Mouse (Mus musculus) bone marrow, adult 2 months (tissue): ENCODE results near the gene Ddx27. TPM values are rescaled to one million over a fixed set of nuclear protein-coding genes. Genes with fewer than 3 reads are reported as not detected.
A peak's percentile ranks its signal among the peaks of the same experiment; 100 is the strongest.

ENCODE experiments used
- H3K27ac ChIP-seq: fragments of 200-500 bp; 2 replicates; pipeline ENCODE4 v1.5.1; 2012; ENCODE audit warnings: low read depth, mild to moderate bottlenecking, control low read depth, inconsistent platforms, low read length; ENCODE audit not compliant: control insufficient read depth, poor library complexity, insufficient read depth
- H3K4me1 ChIP-seq: fragments of 200-500 bp; 2 replicates; pipeline ENCODE4 v1.6.1; 2011; ENCODE audit warnings: low read length; ENCODE audit not compliant: control insufficient read depth, insufficient read depth
- H3K4me3 ChIP-seq: fragments of 200-500 bp; replicated peaks from 2 replicates; pipeline ENCODE3; 2011; ENCODE audit warnings: mild to moderate bottlenecking, low read depth, low read length, control low read depth; ENCODE audit not compliant: control insufficient read depth
- CTCF ChIP-seq: fragments of 200-500 bp; IDR thresholded peaks from 2 replicates; pipeline ENCODE4 v1.5.1; 2011; ENCODE audit warnings: low read length, control low read depth; ENCODE audit not compliant: control insufficient read depth, insufficient read depth
- POLR2A ChIP-seq: fragments of 200-500 bp; IDR thresholded peaks from 2 replicates; pipeline ENCODE4 v1.6.1; 2011; ENCODE audit warnings: low read depth, mild to moderate bottlenecking, control low read depth, low read length, borderline replicate concordance; ENCODE audit not compliant: control insufficient read depth
- WGBS: fragments of 180-500 bp; shearing (Covaris S2); methylation state at CpG from one replicate; pipeline ENCODE4 v1.1.7; 2018; 5-methylcytosine and 5-hydroxymethylcytosine counted together
- polyA plus RNA-seq: library from polyadenylated mRNA; stranded (reverse); fragments of >200 nt; gene quantifications from 2 replicates; pipeline ENCODE4 v1.2.4, GENCODE M21; 2011; ENCODE audit warnings: low replicate concordance; ENCODE audit not compliant: missing spikeins, insufficient read depth, insufficient read length

Gene Ddx27
- polyA plus RNA-seq, 1 experiment: 54.4 TPM

DNA sequence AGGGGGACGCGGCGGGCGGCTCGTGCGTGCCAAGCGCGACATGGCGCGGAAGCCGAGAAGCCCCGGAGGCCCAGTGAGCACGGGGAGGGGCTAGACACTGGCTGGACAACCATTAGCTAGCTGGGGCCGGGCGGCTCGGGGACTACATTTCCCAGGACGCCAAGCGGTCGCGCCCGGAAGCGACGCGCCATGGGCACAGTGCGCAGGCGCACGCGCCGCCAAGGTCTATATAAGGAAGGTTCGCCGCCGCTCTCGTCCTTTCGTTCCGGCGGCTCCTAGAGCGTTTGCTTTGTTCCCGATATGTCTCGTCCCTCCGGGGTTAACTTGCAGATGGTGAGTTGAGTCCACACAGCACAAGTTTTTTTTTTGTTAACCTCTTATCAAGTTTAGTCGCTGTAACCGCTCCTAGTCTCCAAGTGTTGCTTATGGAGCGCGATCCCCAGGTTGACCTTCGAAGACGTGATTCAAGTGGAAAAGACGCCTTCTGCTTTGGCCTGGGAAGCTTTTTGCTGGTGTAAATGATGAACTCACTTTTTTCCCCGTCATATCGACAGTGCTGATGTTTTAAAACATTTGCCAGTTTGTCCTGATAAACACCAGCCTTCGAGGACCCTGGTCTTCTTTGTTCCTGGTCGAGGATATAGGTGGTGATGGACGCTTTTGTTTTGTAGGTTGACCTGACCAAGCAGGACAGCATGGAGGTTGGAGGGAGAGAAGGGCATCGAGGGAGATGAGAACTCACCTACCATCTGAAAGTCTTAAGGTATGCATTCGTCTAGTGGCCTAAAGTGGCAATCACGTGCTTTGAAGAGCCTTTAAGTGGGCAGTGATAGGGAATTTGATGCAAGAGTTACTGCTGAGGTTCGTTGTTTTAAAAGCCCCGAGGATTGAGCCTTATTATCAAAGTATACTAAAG, 48.2 kb downstream of the Ddx27 start, which contains the start of gene Znfx1:
TSS of gene Znfx1 (minus strand) at position 51 of the 916 bp plus-strand sequence.
- under 1% methylated on average over 57 of the region's 57 CpGs for WGBS

DNA sequence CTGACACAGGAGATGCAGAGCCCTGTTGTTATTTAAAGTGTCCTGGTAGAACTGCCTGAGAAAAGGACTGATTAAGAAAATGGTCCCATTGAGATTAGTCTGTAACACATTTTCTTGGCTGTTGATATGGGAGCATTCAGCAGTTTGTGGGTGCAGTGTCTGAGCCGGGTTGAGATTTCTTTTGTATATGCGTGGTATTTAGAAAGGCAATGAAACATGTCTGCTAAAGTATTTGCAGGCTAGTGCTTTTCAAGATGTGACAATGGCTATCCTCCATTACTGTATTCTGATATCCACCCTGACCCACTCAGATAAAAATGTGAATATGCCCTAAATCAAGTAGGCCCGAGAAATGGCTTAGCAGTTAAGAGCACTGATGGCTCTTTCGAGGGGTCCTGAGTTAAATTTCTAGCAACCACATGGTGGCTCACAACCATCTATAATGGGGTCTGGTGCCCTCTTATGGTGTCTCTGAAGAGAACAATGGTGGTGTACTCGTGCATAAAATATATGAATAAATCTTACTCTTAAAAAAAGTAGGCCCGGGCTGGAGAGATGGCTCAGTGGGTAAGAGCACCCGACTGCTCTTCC, 49.0 kb downstream of the Ddx27 start:
- 1% methylated on average over 7 of the region's 7 CpGs for WGBS
- H3K4me3 ChIP-seq: peak overlapping the region; percentile 32
- H3K4me1 ChIP-seq: peaks cover 8% of the 10 kb centered on the region

More for the DNA sequence above, 48.2 kb downstream of the Ddx27 start, which contains the start of gene Znfx1:
- peak; percentile 99 for TF ChIP-seq POLR2A
- no peak for TF ChIP-seq CTCF
- peaks cover 8% of the 10 kb centered on the region for H3K4me1 ChIP-seq
- H3K4me3 ChIP-seq: peak within 1 kb of the TSS; percentile 94
- H3K27ac ChIP-seq: peak within 1 kb of the TSS; percentile 96

GRCm38 (mm10) chr2:167064601-167065295, 49.8 kb downstream of the Ddx27 start:
- TF ChIP-seq POLR2A (no peak), CTCF (no peak)
- Histone ChIP-seq H3K4me3 (peak overlapping the region; percentile 49), H3K4me1 (peaks cover 6% of the 10 kb centered on the region), H3K27ac (no peak overlapping the region)
- WGBS: 44% methylated on average over 9 of the region's 9 CpGs

More for the DNA sequence above, 49.0 kb downstream of the Ddx27 start:
- H3K27ac ChIP-seq: no peak overlapping the region
- no peak for TF ChIP-seq POLR2A

DNA sequence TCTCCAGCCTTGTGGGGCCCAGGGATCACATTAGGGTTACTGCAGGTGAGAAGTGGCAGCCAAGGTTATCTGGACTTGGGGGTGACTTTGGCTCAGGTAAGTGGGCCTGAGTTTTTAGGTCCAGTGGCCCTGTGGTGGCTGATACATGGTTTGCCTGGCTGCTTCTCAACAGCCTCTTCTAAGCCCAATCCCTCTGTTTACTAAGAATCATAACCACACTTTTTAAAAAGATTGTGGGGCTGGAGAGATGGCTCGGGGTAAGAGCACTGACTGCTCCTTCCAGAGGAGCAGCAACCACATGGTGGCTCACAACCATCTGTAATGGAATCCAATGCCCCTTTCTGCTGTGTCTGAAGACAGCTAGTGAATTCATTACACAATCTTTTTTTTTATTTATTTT, 51.0 kb downstream of the Ddx27 start:
- Histone ChIP-seq H3K27ac (no peak overlapping the region), H3K4me1 (peaks cover 4% of the 10 kb centered on the region; the same call in 1 of the 2 replicates), H3K4me3 (no peak overlapping the region)
- no peak for TF ChIP-seq POLR2A
- TF ChIP-seq CTCF: no peak
- 35% methylated on average over 1 of the region's 1 CpGs for WGBS

DNA sequence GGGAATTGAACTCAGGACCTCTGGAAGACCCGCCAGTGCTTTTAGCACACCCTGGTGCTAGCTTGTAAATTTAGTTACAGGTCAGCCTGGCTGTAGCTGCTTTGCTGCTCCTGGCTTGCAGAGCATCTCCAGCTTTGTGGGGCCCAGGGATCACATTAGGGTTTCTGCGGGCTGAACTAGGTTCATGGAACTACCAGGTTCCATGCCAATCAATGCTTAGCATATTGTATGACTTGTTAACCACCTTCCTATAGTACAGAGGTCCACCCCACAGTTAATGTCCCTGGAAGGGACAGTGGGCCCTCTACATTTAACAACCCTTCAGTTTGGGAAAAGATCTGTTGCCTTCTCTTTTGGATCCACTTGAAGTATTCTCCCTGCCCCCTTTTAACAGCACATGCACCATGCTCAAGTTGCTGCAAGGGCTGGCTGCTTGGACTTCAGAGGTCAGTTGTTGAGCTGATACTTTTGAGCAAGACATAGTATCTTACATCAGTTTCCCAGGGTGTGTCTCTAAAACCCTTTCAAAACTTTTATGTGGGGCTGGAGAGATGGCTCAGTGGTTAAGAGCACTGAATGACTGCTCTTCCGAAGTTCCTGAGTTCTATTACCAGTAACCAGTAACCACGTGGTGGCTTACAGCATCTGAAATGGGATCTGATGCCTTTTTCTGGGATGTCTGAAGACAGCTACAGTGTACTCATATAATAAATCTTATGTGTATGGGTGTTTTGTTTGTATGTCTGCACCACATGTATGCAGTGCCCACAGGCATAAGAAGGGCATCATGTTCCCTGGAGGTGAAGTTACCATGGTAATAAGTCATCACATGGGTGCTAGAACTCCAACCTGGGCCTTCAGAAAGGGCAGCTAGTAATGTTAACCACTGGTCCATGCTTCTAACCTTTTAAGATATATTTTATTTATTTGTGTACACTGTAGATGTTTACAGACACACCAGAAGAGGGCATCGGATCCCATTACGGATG, 51.8 kb downstream of the Ddx27 start:
- no peak for TF ChIP-seq POLR2A
- TF ChIP-seq CTCF: no peak
- no peak overlapping the region for H3K4me3 ChIP-seq
- H3K4me1 ChIP-seq: peaks cover 4% of the 10 kb centered on the region; the same call in 1 of the 2 replicates
- 43% methylated on average over 6 of the region's 6 CpGs for WGBS
- no peak overlapping the region for H3K27ac ChIP-seq

- Histone ChIP-seq H3K27ac (no peak overlapping the region), H3K4me1 (peaks cover 4% of the 10 kb centered on the region; the same call in 1 of the 2 replicates)
- 21% methylated on average over 6 of the region's 6 CpGs for WGBS
These were observed 52.6 kb downstream of the Ddx27 start for GRCm38 (mm10) chr2:167067575-167067974.

GRCm38 (mm10) chr2:167070341-167070740, 55.3 kb downstream of the Ddx27 start:
- TF ChIP-seq POLR2A (no peak), CTCF (no peak)
- Histone ChIP-seq H3K27ac (no peak overlapping the region), H3K4me3 (no peak overlapping the region), H3K4me1 (no peaks in the 10 kb centered on the region; the same call in 1 of the 2 replicates)
- WGBS: 71% methylated on average over 6 of the region's 6 CpGs

More at GRCm38 (mm10) chr2:167067575-167067974, 52.6 kb downstream of the Ddx27 start:
- H3K4me3 ChIP-seq: no peak overlapping the region
- TF ChIP-seq POLR2A: no peak
- no peak for TF ChIP-seq CTCF
